Mouse (Mus musculus): ENCODE results near the gene Olfr1324.
"Not testable (repeated sequence)": the region's sequence is repeated elsewhere in the genome, so short reads cannot be mapped to it uniquely, and the experiment has no call there.

Gene Olfr1324

DNA sequence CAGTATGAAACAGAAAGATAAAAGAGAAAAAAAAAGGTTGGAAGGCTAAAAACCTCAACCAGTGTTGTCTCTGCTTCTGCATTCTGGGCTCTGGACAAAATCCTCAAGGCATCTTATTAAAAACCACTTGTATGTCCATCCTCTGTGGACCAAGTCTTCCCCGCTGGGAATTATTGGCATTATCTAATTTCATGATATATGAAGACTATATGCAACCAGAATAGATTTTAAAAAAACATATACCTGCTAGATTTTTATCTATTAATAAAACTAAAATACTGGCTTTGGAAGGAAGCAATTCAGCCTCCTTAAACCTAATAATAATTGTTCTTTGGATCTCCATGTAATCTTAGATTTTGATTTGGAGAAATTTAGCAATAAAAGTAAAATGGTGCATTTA, at the start of gene Olfr1324:
Gene Olfr1324 (minus strand): TSS at position 101 of the 400 bp plus-strand sequence.
- CTCF ChIA-PET = no interaction called here
- POLR2A ChIA-PET = no interaction called here

DNA sequence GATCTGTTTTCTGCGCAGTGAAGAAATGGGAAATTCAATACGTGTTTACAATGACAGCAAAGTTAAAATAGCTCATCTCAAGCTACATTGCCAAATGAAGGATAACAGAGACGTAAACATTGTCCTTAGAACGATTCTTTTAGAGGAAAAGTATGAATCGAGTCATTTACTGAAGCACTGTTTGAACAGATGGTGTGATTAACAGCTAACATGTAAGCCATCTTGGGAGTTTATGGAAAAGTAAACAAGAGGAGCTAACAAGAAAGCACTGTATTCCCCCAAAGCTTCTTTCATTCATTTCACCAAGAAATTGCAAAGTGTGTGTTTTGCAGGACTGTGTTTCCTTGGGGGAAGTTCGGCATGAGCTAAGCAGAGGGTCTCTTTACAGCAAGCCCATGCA, 42.0 kb upstream of the Olfr1324 start:
- POLR2A ChIA-PET, CTCF ChIA-PET: not testable (repeated sequence)

DNA sequence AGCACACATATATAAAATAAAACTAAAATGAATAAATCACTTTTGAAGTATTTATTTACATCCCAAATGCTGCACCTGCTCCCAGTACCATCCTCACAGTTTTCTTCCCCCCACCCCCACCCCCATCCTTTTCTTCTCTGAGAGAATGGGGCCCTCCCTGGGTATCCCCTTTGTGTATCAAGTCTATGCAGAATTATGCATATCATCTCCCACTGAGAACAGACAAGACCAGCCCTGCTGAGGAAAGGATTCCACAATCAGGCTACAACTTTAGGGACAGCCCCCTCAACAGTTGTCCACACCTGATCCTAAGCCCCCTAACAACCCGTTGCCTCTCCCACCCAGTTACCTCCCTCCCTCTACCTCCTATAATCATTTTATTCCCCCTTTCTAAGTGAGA, 27.8 kb upstream of the Olfr1324 start:
- CTCF ChIA-PET = no interaction called here
- POLR2A ChIA-PET = interaction anchor here in 1 of 4 experiments (0.6 kb wide), 1 partner anchor 1216 kb away, joined by 5 read pairs; no protein-coding TSS in a partner anchor

DNA sequence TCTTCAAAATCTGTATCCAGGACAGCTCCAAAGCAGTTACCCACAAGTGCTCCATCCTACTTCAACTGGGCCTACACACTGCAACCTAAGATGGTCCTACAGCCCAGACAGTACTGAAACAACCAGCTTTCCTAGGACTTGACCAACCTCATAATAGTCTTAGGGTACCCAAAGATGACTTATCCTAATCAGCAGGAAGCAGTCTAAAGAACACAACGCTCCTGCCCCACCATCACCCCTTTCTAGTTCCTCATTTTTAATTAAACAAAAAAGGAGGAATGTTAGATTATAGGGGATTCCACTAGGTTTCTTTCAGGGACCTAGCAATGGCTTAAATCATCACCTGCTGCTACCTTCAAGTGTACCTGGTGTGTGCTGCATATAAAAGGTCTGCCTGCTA, 15.1 kb upstream of the Olfr1324 start:
- CTCF ChIA-PET = no interaction called here
- POLR2A ChIA-PET = no interaction called here

DNA sequence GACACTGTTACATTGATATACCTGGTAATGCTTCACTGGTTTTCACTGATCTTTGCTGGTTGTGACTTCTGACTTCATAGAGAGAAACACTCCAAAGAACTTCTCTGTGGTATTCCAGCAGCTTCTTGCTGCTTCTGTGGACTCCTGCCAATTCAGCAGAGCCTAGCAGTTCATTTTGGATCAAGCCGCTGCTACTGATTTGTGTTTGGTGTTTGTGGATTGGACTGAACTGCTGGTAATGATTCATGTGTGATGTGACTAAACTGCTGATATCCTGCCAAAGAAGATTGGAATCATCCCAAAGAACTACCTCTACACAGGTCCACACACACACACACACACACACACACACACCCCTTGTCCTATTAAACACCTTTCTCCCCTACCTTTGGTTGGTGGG, 14.4 kb upstream of the Olfr1324 start:
- POLR2A ChIA-PET = no interaction called here
- CTCF ChIA-PET = no interaction called here

DNA sequence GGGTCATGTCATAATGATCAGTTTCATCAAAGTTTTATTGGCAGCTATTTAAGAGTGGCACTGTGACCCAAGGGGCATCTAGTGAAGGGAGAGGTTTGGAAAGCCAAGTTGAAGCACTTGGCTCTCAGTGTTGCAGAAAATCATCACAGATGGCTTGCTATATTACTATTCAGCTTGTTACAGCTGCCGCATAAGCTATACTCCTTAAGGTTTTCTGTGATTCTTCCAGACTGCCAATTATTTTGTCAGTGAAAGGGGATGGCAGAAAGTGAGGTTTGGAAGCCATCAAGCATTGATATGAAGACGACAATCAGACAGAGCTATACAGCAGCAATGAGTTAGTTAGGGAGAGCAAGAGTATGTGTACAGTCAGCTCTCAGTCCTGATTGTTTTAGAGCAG, 4.2 kb upstream of the Olfr1324 start:
- POLR2A ChIA-PET = no interaction called here
- CTCF ChIA-PET = no interaction called here

DNA sequence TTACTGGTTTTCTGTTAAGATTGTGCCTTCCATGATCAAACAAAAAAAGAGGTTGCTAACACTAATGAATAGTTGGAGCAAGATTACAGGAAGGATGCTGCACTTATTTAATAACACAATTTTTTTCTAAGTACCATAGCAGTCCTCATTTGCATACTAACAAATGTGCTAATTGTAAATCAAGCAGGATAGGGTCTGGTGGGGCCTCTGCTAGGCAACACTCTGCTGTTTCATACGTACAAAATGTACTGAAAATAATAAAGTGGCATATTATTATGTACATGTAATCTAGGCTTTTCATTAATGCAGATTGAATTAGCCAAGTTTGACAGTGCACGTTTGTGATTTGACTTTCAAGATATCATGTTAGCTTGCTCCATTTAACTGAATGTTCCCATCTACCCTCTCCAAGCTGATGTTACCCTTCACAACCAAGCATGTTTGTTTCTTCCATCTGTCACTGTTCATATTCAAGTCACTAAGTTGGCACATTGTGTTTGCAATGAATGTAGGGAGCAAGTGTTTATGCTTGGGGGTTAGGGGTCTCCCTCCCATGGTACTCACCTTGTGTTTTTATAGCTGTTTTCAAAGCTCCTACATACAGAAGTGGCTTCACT, 478 bp downstream of the Olfr1324 start:
- CTCF ChIA-PET = no interaction called here
- POLR2A ChIA-PET = no interaction called here

DNA sequence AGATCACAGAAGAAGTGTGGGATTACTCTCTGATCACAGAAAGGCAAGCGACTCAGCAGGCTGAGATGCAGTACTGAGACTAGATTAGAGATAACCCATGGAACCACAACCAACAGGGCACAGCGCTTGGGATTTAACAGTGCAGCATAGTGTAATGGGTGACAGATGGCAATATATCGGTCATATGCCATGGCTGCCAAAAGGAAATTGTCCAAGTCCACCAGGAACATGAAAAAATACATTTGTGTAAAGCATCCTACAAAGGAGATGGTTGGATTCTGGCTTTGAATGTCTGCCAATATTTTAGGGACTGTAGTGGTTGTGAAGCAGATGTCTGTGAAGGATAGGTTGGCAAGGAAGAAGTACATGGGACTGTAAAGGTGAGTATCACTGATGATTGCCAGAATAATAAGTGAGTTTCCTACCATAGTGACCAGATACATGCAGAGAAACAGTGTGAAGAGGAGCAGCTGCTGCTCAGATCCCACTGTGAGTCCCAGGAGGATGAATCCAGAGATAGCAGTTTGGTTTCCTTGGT, 2.3 kb downstream of the Olfr1324 start:
- CTCF ChIA-PET = no interaction called here
- POLR2A ChIA-PET = no interaction called here

DNA sequence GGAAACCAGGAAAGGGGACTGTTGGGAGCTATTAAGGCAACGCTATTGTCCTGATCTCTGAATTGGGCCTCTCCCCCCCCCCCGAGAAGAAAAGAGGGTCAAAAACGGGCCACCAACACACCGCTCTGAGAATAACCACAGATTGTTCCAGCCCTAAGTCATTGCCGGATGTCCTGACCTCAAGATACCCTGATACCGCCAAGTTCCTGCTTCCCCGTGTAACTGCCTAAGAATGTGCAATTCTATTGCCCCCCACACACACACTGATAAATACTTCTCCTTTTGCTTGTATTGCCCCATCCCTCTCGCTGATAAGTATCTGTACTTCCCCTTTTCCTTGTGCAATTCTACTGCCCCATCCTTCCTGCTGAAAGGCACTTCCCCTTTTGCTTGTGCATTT, 17.9 kb downstream of the Olfr1324 start:
- POLR2A ChIA-PET, CTCF ChIA-PET: not testable (repeated sequence)

DNA sequence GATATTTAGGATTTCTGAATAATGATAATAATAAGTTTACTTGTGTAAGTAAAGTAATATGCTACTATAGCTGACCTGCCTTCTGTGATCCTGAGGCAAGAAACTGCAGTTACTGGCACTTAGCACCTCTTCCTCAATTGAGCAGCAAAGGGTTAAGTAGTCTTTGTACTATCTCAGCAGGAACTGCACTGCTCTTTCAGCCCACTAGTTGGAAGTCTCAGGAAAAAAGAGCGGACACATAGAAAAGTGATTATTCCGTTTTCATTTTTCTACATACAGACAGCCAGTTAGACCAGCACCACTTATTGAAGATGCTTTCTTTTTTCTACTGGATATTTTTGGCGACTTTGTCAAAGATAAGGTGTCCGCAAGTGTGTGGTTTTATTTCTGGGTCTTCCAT, 37.7 kb downstream of the Olfr1324 start:
- CTCF ChIA-PET, POLR2A ChIA-PET: not testable (repeated sequence)

DNA sequence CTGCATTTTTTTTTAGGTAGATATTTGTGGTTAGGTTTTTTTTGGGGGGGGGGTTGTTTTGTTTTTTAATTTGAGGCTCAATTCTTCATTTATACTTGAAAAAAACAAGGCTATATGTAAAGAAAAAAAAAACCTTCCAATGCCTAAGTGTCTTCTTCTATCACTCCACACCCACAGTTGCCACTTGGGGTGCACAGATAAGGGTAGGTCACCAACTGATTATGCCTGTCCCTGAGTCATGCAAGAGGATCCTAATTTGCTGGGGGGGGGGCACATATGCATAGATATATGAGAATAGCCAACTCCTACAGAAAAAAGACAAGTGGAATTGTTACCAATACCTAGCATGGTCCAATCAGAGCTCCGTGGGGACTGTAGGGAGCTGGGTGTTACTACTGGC, 53.3 kb downstream of the Olfr1324 start:
- ChIA-PET CTCF (interaction anchor here in 1 of 4 experiments (0.7 kb wide), 1 partner anchor 352 kb away, joined by 3 read pairs; no protein-coding TSS in a partner anchor), POLR2A (no interaction called here)
